Mouse (Mus musculus): Measurements from ENCODE around the gene Mapk13. TPM values are rescaled to one million over a fixed set of nuclear protein-coding genes. Genes with fewer than 3 reads are reported as not detected.

Gene Mapk13
- polyA plus RNA-seq, 1 experiment from 2014 or later = 4.9 TPM

DNA sequence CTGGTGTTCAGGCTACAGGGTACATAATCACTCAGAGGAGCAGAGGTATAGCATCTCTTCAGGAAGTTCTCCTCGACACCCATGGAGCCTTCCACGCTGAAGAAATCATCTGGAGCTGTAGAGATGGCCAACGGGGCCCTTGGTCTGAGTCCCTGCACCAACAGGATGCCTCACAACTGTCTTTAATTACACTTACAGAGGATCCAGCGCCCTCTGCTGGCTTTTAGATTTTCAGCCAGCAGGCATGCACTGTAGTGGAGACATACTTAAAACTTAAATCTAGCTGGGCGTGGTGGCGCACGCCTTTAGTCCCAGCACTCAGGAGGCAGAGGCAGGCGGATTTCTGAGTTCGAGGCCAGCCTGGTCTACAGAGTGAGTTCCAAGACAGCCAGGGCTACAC is 25.2 kb upstream of the Mapk13 start:
- DNase-seq (ENCODE audit: low spot score) = peak; percentile 37
- 91% methylated on average over 9 of the region's 9 CpGs for WGBS

GRCm38 (mm10) chr17:28745773-28746172 is 23.3 kb upstream of the Mapk13 start:
- H3K27ac ChIP-seq (replicated peaks; ENCODE audit: low read depth, low read length) = no peak overlapping the region
- no peak overlapping the region for H3K9ac ChIP-seq (ENCODE audit: low read length)
- no peak overlapping the region for H3K4me3 ChIP-seq (ENCODE audit: low read depth, low read length)
- H3K9me3 ChIP-seq (ENCODE audit: control insufficient read depth, low read length) = no peaks in the 10 kb centered on the region
- ATAC-seq (ENCODE audit: insufficient number of reproducible peaks, low FRiP score, low TSS enrichment, low read depth) = no peak
- WGBS = 83% methylated on average over 6 of the region's 6 CpGs
- no peaks in the 10 kb centered on the region for H3K4me1 ChIP-seq (ENCODE audit: control insufficient read depth, insufficient read depth, low read length)
- no peak overlapping the region for H3K4me2 ChIP-seq (ENCODE audit: low read depth, severe bottlenecking)
- peaks cover 17% of the 10 kb centered on the region; the same call in 1 of the 2 replicates for H3K36me3 ChIP-seq (ENCODE audit: control insufficient read depth, insufficient read depth, low read length)
- H3K27me3 ChIP-seq (ENCODE audit: control insufficient read depth, insufficient read depth, low read length) = no peaks in the 10 kb centered on the region
- DNase-seq (ENCODE audit: low spot score) = no peak

More for the DNA sequence above, 25.2 kb upstream of the Mapk13 start:
- peaks cover 28% of the 10 kb centered on the region; the same call in 1 of the 2 replicates for H3K36me3 ChIP-seq (ENCODE audit: control insufficient read depth, insufficient read depth, low read length)
- H3K4me3 ChIP-seq (ENCODE audit: low read depth, low read length) = no peak overlapping the region
- no peak overlapping the region for H3K27ac ChIP-seq (replicated peaks; ENCODE audit: low read depth, low read length)
- H3K4me2 ChIP-seq (ENCODE audit: low read depth, severe bottlenecking) = no peak overlapping the region
- H3K9me3 ChIP-seq (ENCODE audit: control insufficient read depth, low read length) = no peaks in the 10 kb centered on the region
- H3K4me1 ChIP-seq (ENCODE audit: control insufficient read depth, insufficient read depth, low read length) = no peaks in the 10 kb centered on the region
- H3K27me3 ChIP-seq (ENCODE audit: control insufficient read depth, insufficient read depth, low read length) = no peaks in the 10 kb centered on the region
- no peak overlapping the region for H3K9ac ChIP-seq (ENCODE audit: low read length)
- no peak for ATAC-seq (ENCODE audit: insufficient number of reproducible peaks, low FRiP score, low TSS enrichment, low read depth)

- Histone ChIP-seq H3K4me2 (ENCODE audit: low read depth, severe bottlenecking) (no peak overlapping the region), H3K9ac (ENCODE audit: low read length) (no peak overlapping the region), H3K27ac (replicated peaks; ENCODE audit: low read depth, low read length) (no peak overlapping the region), H3K4me3 (ENCODE audit: low read depth, low read length) (no peak overlapping the region), H3K4me1 (ENCODE audit: control insufficient read depth, insufficient read depth, low read length) (no peaks in the 10 kb centered on the region), H3K9me3 (ENCODE audit: control insufficient read depth, low read length) (no peaks in the 10 kb centered on the region), H3K27me3 (ENCODE audit: control insufficient read depth, insufficient read depth, low read length) (no peaks in the 10 kb centered on the region), H3K36me3 (ENCODE audit: control insufficient read depth, insufficient read depth, low read length) (peaks cover 16% of the 10 kb centered on the region; the same call in 1 of the 2 replicates)
- WGBS = 94% methylated on average over 4 of the region's 4 CpGs
- DNase-seq (ENCODE audit: low spot score) (no peak), ATAC-seq (ENCODE audit: insufficient number of reproducible peaks, low FRiP score, low TSS enrichment, low read depth) (no peak)
Measured at GRCm38 (mm10) chr17:28748001-28748400, 21.1 kb upstream of the Mapk13 start.

DNA sequence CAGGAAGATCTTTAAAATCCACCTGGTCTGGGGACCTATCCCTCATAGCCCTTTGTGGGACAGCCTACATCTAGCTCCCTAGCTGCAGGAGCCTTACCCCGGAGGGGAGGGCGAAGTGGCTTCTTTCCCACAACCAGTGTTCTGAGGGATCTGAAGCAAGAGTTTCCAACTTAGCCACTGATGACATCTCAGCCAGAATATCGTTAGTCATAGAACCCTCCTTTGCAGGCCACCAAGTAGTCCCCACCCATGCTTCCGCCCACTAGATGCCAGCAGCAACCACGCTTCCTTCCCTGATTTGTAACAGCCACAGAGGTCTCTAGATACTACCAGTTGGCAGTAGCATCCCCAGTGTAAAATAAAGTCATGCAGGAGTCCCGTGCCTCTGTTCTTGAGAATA is 18.5 kb upstream of the Mapk13 start:
- Histone ChIP-seq H3K36me3 (ENCODE audit: control insufficient read depth, insufficient read depth, low read length) (0 out of 2 replicates have a peak, but pooled peaks cover 3% of the 10 kb centered on the region), H3K4me1 (ENCODE audit: control insufficient read depth, insufficient read depth, low read length) (no peaks in the 10 kb centered on the region), H3K27ac (replicated peaks; ENCODE audit: low read depth, low read length) (no peak overlapping the region), H3K9me3 (ENCODE audit: control insufficient read depth, low read length) (no peaks in the 10 kb centered on the region), H3K4me3 (ENCODE audit: low read depth, low read length) (no peak overlapping the region), H3K9ac (ENCODE audit: low read length) (no peak overlapping the region), H3K4me2 (ENCODE audit: low read depth, severe bottlenecking) (no peak overlapping the region), H3K27me3 (ENCODE audit: control insufficient read depth, insufficient read depth, low read length) (no peaks in the 10 kb centered on the region)
- DNase-seq (ENCODE audit: low spot score) (no peak), ATAC-seq (ENCODE audit: insufficient number of reproducible peaks, low FRiP score, low TSS enrichment, low read depth) (no peak)
- WGBS = 90% methylated on average over 6 of the region's 6 CpGs

DNA sequence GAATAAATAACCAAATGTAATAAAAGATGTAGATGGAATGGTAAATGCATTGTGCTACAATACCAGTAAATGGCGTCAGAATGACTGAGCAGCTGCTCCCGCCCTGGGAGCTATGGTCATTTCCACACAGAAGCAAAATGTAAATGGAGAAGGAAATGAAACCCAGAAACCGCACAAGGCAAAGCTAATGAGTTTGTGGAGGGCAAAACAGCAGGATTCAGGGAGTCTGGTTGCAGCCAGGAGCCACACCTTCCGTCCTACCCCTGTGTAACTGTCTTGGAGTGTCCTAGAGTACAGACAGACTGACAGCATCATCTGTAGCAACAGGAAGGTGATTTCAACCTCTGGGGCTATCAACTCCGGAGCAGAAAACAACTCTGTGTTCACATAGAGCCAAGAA is 12.7 kb upstream of the Mapk13 start:
- no peaks in the 10 kb centered on the region for H3K4me1 ChIP-seq (ENCODE audit: control insufficient read depth, insufficient read depth, low read length)
- H3K4me3 ChIP-seq (ENCODE audit: low read depth, low read length) = no peak overlapping the region
- DNase-seq (ENCODE audit: low spot score) (no peak), ATAC-seq (ENCODE audit: insufficient number of reproducible peaks, low FRiP score, low TSS enrichment, low read depth) (no peak)
- 54% methylated on average over 5 of the region's 5 CpGs for WGBS
- no peaks in the 10 kb centered on the region for H3K36me3 ChIP-seq (ENCODE audit: control insufficient read depth, insufficient read depth, low read length)
- H3K9me3 ChIP-seq (ENCODE audit: control insufficient read depth, low read length) = no peaks in the 10 kb centered on the region
- H3K27me3 ChIP-seq (ENCODE audit: control insufficient read depth, insufficient read depth, low read length) = no peaks in the 10 kb centered on the region
- H3K27ac ChIP-seq (replicated peaks; ENCODE audit: low read depth, low read length) = no peak overlapping the region
- no peak overlapping the region for H3K4me2 ChIP-seq (ENCODE audit: low read depth, severe bottlenecking)
- no peak overlapping the region for H3K9ac ChIP-seq (ENCODE audit: low read length)

- Histone ChIP-seq H3K4me2 (ENCODE audit: low read depth, severe bottlenecking) (no peak overlapping the region), H3K27me3 (ENCODE audit: control insufficient read depth, insufficient read depth, low read length) (no peaks in the 10 kb centered on the region), H3K4me1 (ENCODE audit: control insufficient read depth, insufficient read depth, low read length) (no peaks in the 10 kb centered on the region), H3K27ac (replicated peaks; ENCODE audit: low read depth, low read length) (no peak overlapping the region), H3K4me3 (ENCODE audit: low read depth, low read length) (no peak overlapping the region), H3K9ac (ENCODE audit: low read length) (no peak overlapping the region), H3K9me3 (ENCODE audit: control insufficient read depth, low read length) (no peaks in the 10 kb centered on the region), H3K36me3 (ENCODE audit: control insufficient read depth, insufficient read depth, low read length) (no peaks in the 10 kb centered on the region)
- ATAC-seq (ENCODE audit: insufficient number of reproducible peaks, low FRiP score, low TSS enrichment, low read depth) = no peak
- WGBS = 88% methylated on average over 2 of the region's 2 CpGs
- DNase-seq (ENCODE audit: low spot score) = no peak
Measured at GRCm38 (mm10) chr17:28757470-28757869, 11.6 kb upstream of the Mapk13 start.

GRCm38 (mm10) chr17:28760736-28761312 is 8.3 kb upstream of the Mapk13 start:
- DNase-seq (ENCODE audit: low spot score) (no peak), ATAC-seq (ENCODE audit: insufficient number of reproducible peaks, low FRiP score, low TSS enrichment, low read depth) (no peak)
- 72% methylated on average over 8 of the region's 8 CpGs for WGBS
- no peaks in the 10 kb centered on the region for H3K27me3 ChIP-seq (ENCODE audit: control insufficient read depth, insufficient read depth, low read length)
- no peaks in the 10 kb centered on the region for H3K4me1 ChIP-seq (ENCODE audit: control insufficient read depth, insufficient read depth, low read length)
- H3K9me3 ChIP-seq (ENCODE audit: control insufficient read depth, low read length) = no peaks in the 10 kb centered on the region
- no peak overlapping the region for H3K27ac ChIP-seq (replicated peaks; ENCODE audit: low read depth, low read length)
- no peak overlapping the region for H3K4me3 ChIP-seq (ENCODE audit: low read depth, low read length)
- no peak overlapping the region for H3K9ac ChIP-seq (ENCODE audit: low read length)
- no peak overlapping the region for H3K4me2 ChIP-seq (ENCODE audit: low read depth, severe bottlenecking)
- H3K36me3 ChIP-seq (ENCODE audit: control insufficient read depth, insufficient read depth, low read length) = no peaks in the 10 kb centered on the region

GRCm38 (mm10) chr17:28761871-28762270 is 7.2 kb upstream of the Mapk13 start:
- no peak overlapping the region for H3K27ac ChIP-seq (replicated peaks; ENCODE audit: low read depth, low read length)
- H3K9ac ChIP-seq (ENCODE audit: low read length) = no peak overlapping the region
- WGBS = 19% methylated on average over 3 of the region's 3 CpGs
- DNase-seq (ENCODE audit: low spot score) = peak; percentile 78
- no peak overlapping the region for H3K4me3 ChIP-seq (ENCODE audit: low read depth, low read length)
- no peaks in the 10 kb centered on the region for H3K4me1 ChIP-seq (ENCODE audit: control insufficient read depth, insufficient read depth, low read length)
- no peaks in the 10 kb centered on the region for H3K9me3 ChIP-seq (ENCODE audit: control insufficient read depth, low read length)
- no peaks in the 10 kb centered on the region for H3K36me3 ChIP-seq (ENCODE audit: control insufficient read depth, insufficient read depth, low read length)
- H3K27me3 ChIP-seq (ENCODE audit: control insufficient read depth, insufficient read depth, low read length) = no peaks in the 10 kb centered on the region
- no peak overlapping the region for H3K4me2 ChIP-seq (ENCODE audit: low read depth, severe bottlenecking)
- no peak for ATAC-seq (ENCODE audit: insufficient number of reproducible peaks, low FRiP score, low TSS enrichment, low read depth)

DNA sequence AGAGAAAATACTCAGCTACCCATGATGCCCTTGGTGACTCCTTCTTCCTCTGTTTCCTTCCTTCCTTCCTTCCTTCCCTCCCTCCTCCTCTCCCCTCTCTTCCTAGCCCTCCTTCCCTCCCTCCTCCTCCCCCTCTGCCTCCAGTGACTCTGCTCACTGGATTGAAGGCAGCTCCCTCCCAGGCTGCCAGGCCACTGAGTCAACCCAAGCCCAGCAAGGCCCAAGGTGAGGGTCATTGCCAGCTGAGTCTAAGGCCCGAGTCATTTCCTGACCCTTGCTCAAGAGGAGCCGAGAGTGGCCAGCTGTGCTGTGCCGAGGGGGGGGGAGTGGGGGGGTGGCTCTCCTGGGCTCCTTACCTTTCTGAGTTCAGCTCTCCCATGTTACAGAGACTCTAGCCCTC is 2.9 kb upstream of the Mapk13 start:
- no peak overlapping the region for H3K9ac ChIP-seq (ENCODE audit: low read length)
- H3K36me3 ChIP-seq (ENCODE audit: control insufficient read depth, insufficient read depth, low read length) = no peaks in the 10 kb centered on the region
- no peak overlapping the region for H3K27ac ChIP-seq (replicated peaks; ENCODE audit: low read depth, low read length)
- H3K4me1 ChIP-seq (ENCODE audit: control insufficient read depth, insufficient read depth, low read length) = peaks cover 18% of the 10 kb centered on the region
- DNase-seq (ENCODE audit: low spot score) (no peak), ATAC-seq (ENCODE audit: insufficient number of reproducible peaks, low FRiP score, low TSS enrichment, low read depth) (no peak)
- H3K9me3 ChIP-seq (ENCODE audit: control insufficient read depth, low read length) = no peaks in the 10 kb centered on the region
- H3K4me3 ChIP-seq (ENCODE audit: low read depth, low read length) = no peak overlapping the region
- no peak overlapping the region for H3K4me2 ChIP-seq (ENCODE audit: low read depth, severe bottlenecking)
- WGBS = 71% methylated on average over 3 of the region's 3 CpGs
- H3K27me3 ChIP-seq (ENCODE audit: control insufficient read depth, insufficient read depth, low read length) = peaks cover 30% of the 10 kb centered on the region
